Mouse (Mus musculus) MEL (cell line): ENCODE results near the gene Baz1a.

Source experiments
- BHLHE40 ChIP-seq: IDR thresholded peaks from 2 replicates; pipeline ENCODE4 v1.6.1; 2012; ENCODE audit warnings: low read depth, mild to moderate bottlenecking, inconsistent platforms, low read length, improper control_type of control experiment, borderline replicate concordance
- CHD2 ChIP-seq: IDR thresholded peaks from 2 replicates; pipeline ENCODE4 v1.6.1; 2011; ENCODE audit warnings: low read length, improper control_type of control experiment
- CTCF ChIP-seq, 3 experiments: IDR thresholded peaks in 2 of 3; conservative IDR thresholded peaks in 1 of 3; 2 replicates each; pipeline ENCODE4 v1.5.1; 2011 to 2012; ENCODE audit warnings: low read length in 3 of 3, low read depth in 2 of 3, mild to moderate bottlenecking in 2 of 3, improper control_type of control experiment in 1 of 3, inconsistent platforms in 1 of 3, mixed read lengths in 1 of 3, moderate library complexity in 1 of 3; ENCODE audit not compliant: control insufficient read depth in 1 of 3, insufficient read depth in 1 of 3, poor library complexity in 1 of 3, severe bottlenecking in 1 of 3
- GATA1 ChIP-seq: IDR thresholded peaks from 2 replicates; pipeline ENCODE4 v1.6.1; 2011; ENCODE audit warnings: low read depth, low read length, improper control_type of control experiment
- POLR2A ChIP-seq, 2 experiments: IDR thresholded peaks; 2 replicates each; pipeline ENCODE4 v1.6.1; 2011 to 2012; ENCODE audit warnings: low read length in 2 of 2, mild to moderate bottlenecking in 2 of 2, control low read depth in 1 of 2, improper control_type of control experiment in 1 of 2, low read depth in 1 of 2, moderate library complexity in 1 of 2; ENCODE audit not compliant: control insufficient read depth in 1 of 2, insufficient read depth in 1 of 2, poor library complexity in 1 of 2
- TCF12 ChIP-seq: IDR thresholded peaks from 2 replicates; pipeline ENCODE4 v1.6.1; 2014; ENCODE audit warnings: low read depth, mild to moderate bottlenecking, inconsistent platforms, low read length, improper control_type of control experiment, moderate library complexity
- ZC3H11A ChIP-seq: IDR thresholded peaks from 2 replicates; pipeline ENCODE4 v1.6.1; 2012; ENCODE audit warnings: low read depth, mild to moderate bottlenecking, inconsistent platforms, low read length, improper control_type of control experiment

DNA sequence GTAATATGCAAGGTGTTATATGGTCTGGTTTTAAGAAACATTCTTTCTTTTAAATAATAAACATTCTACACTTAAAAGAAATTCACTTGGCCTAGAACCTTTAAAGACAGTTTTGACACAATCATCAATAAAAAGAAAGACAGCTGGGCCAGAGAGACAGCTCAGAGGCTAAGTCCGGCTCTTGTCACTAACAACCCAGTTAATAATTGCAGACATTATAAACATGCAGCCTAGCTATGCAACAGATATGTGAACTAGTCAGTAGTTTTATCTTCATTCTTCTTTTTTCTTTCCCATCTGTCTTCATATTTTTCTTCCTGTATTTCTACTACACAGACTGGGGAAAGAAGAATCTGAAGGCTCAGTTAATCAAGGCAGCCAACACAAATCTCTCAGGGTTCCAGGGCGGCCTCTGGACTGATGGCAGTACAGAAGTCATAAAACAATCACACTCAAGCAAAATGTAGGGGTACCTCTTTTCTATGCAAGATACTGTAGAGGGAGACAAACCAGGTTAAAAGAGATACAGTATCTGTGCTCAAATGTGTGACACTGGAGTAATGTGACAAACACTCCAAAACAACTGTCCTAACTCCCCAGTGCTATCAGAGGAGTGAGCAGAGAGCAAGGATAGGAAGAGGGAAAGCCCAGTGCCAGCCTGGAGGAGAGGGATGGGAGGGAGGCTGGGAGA is 40.5 kb upstream of the Baz1a start:
- TF ChIP-seq TCF12 (0 out of 2 replicates have a peak, but pooled peaks have one; percentile 11), POLR2A (IDR thresholded peaks at IDR 0.05; ENCODE audit: control insufficient read depth in 1 of 2, insufficient read depth in 1 of 2, low read depth in 1 of 2, low read length in 2 of 2, poor library complexity in 1 of 2) (no peak), CHD2 (no peak), CTCF (IDR thresholded peaks at IDR 0.05 in 2 of 3, conservative IDR thresholded peaks at IDR 0.05 in 1 of 3; ENCODE audit: control insufficient read depth in 1 of 3, insufficient read depth in 1 of 3, low read depth in 2 of 3, low read length in 3 of 3, poor library complexity in 1 of 3, severe bottlenecking in 1 of 3) (no peak), BHLHE40 (no peak), GATA1 (no peak), ZC3H11A (no peak)
